Mouse (Mus musculus) Patski (cell line): ENCODE measurements at regions not wholly inside any gene's neighbourhood (a gene's known extent, or its start where the extent isn't known, plus 50 kb on each side); places are given as distances from the start of the nearest gene placed in this dataset.

Experiments used
- ATAC-seq: fragments of 100-300 bp; one replicate; pipeline ENCODE4 v1.8.0; 2021
- CTCF ChIA-PET: fragments of 350-600 bp; sonication (Branson Sonifier 250); formaldehyde crosslinking; loops from one replicate; lab custom pipeline; 2022; ENCODE audit warnings: inconsistent platforms; lab: Charles Lee
- POLR2A ChIA-PET: fragments of 350-600 bp; sonication (Branson Sonifier 250); formaldehyde crosslinking; loops from one replicate; lab custom pipeline; 2022; ENCODE audit warnings: antibody characterized with exemption, inconsistent platforms; lab: Charles Lee
- DNase-seq: peaks from one replicate; pipeline ENCODE4 v3.0.0-alpha.2; 2011; ENCODE audit warnings: low read depth, low spot score
- H3K27me3 ChIP-seq: fragments of 371-371 bp; one replicate; pipeline ENCODE4 v1.5.1; 2021
- CTCF ChIP-seq: fragments of 100-300 bp; IDR thresholded peaks from one replicate; pipeline ENCODE4 v1.5.1; 2021
- in situ Hi-C: fragments of 300-500 bp; cut with MboI; formaldehyde crosslinking; loops from 3 replicates; pipeline ENCODE4 v1.11.1; 2018; ENCODE audit warnings: low pct_unique_long_range_greater_than_20kb, mixed read lengths

DNA sequence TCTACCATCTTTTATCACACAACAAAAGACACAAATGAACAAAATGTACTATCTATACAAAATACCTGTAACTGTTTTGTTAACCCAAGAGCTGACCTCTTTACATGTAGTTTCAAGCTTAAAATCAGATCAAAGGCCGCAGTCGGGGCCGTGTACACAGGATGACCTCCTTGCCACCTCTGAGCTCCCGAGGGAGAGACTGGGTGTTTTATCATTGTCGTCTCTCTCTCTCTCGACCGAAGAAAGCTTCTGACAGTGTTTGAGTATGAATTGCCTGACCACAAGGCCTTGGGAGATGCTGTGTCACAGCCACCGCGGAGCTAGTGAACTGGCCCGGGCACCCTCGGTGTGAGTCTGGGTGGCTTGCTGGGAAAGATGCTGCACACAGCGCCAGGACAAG is 105.5 kb downstream of the Mbip start:
- CTCF ChIA-PET, result interaction anchor here (0.9 to 3.3 kb wide), 4 partner anchors 9 to 165 kb away, joined by 3 to 12 read pairs (median 4); no protein-coding TSS in a partner anchor
- POLR2A ChIA-PET, result no interaction called here
- peaks cover 3% of the 10 kb centered on the region for H3K27me3 ChIP-seq
- DNase-seq, result no peak
- no peak for TF ChIP-seq CTCF
- in situ Hi-C loops, result loop anchor here (5.0 to 25.0 kb wide), 3 partner anchors 162 to 305 kb away; no protein-coding TSS in a partner anchor
- ATAC-seq, result no peak

DNA sequence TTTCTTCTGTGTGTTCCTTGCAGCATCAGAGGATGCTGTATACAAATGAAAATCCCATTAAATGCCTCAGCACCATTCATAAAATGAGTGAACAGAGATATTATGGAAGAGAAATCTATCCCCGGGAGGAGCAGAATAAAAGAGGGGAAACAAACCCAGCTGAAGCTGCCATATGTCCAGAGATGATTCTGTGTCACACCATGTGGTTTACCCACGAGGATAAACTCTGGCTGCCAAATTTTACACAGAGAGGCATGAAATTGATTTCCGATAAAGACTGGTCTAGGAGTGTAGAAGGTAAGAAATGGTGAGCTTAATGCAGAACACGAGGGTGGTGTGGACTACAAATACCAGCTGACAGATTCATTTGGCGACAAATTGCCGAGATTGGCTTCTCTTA is 111.1 kb downstream of the Mbip start:
- in situ Hi-C loops, result loop anchor here (25.0 kb wide), 1 partner anchor 172 kb away; no protein-coding TSS in a partner anchor
- TF ChIP-seq CTCF, result no peak
- no peak for DNase-seq
- ChIA-PET CTCF (no interaction called here), POLR2A (no interaction called here)
- no peak for ATAC-seq
- H3K27me3 ChIP-seq, result peaks cover 9% of the 10 kb centered on the region

DNA sequence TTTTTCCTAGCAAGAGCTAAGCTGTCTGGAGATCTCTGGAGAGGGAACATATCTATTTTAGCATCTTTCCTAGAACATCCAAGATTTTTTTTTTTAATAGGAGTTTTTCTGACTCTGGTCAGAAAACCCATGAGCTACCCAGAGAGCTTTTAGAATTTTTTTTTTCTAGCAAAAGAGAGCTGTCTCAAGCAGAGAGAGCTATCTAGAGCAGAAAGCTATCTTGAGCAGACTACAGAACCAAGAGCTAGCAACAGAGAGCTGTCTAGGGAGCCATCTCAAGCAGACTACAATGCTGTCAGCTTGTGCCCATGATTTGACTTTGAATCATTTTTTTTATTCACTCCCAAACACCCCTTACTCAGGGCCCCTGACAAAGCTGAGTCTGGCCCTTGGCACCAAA is 112.5 kb downstream of the Mbip start:
- DNase-seq, result no peak
- H3K27me3 ChIP-seq, result peaks cover 9% of the 10 kb centered on the region

GRCm38 (mm10) chr12:56224142-56224895 is 121.4 kb downstream of the Mbip start:
- no peak for TF ChIP-seq CTCF
- no peaks in the 10 kb centered on the region for H3K27me3 ChIP-seq
- in situ Hi-C loops, result no loop called here
- ChIA-PET CTCF (no interaction called here), POLR2A (no interaction called here)
- ATAC-seq, result no peak
- no peak for DNase-seq

More for the DNA sequence above, 112.5 kb downstream of the Mbip start:
- POLR2A ChIA-PET, result no interaction called here
- CTCF ChIA-PET, result no interaction called here
- in situ Hi-C loops, result loop anchor here (25.0 kb wide), 1 partner anchor 171 kb away; no protein-coding TSS in a partner anchor
- ATAC-seq, result no peak
- TF ChIP-seq CTCF, result no peak

DNA sequence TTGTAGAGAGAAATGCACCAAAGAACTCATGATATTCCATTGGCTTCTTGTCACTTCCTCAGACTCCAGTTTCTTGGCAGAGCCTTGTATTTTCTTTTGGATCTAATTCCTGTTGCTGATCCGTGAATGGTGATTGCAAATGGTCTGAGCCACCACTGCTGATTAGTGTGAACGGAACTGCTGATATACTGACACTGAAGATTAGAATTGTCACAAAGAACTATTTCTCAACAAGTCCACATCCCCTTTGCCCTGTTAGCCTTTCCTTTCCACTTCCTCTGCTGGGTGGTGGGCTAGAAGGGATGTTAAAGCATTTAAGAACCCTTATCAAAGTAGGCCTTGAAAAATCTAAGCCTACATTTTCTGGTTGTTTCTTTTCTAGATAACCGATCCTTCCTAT is 152.2 kb downstream of the Mbip start:
- ATAC-seq (no peak), DNase-seq (no peak)
- no peaks in the 10 kb centered on the region for H3K27me3 ChIP-seq
- in situ Hi-C loops, result no loop called here
- CTCF ChIA-PET, result no interaction called here
- no peak for TF ChIP-seq CTCF
- POLR2A ChIA-PET, result no interaction called here

DNA sequence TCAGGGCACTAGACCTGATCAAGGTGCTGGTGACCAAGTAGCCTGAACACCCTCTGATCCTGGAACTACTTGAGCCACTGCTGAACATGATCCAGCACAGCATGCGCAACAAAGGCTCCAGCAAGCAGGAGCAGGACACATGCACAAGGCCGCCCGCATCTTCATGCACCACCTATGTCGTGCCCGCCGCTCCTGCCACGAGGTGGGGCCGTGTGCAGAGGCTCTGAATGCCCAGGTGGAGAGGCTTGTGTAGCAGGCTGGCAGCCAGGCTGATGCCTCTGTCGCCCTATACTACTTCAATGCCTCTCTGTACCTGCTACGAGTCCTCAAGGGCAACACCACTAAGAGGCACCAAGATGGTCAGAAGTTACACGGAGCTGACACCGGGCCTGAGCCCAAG is 156.1 kb downstream of the Mbip start:
- no peak for ATAC-seq
- CTCF ChIA-PET, result no interaction called here
- POLR2A ChIA-PET, result no interaction called here
- in situ Hi-C loops, result no loop called here
- no peaks in the 10 kb centered on the region for H3K27me3 ChIP-seq
- no peak for TF ChIP-seq CTCF
- DNase-seq, result no peak

GRCm38 (mm10) chr12:56160736-56161135 is 185.0 kb downstream of the Mbip start:
- H3K27me3 ChIP-seq, result no peaks in the 10 kb centered on the region
- DNase-seq (no peak), ATAC-seq (no peak)
- ChIA-PET CTCF (no interaction called here), POLR2A (no interaction called here)
- in situ Hi-C loops, result no loop called here
- TF ChIP-seq CTCF, result no peak

DNA sequence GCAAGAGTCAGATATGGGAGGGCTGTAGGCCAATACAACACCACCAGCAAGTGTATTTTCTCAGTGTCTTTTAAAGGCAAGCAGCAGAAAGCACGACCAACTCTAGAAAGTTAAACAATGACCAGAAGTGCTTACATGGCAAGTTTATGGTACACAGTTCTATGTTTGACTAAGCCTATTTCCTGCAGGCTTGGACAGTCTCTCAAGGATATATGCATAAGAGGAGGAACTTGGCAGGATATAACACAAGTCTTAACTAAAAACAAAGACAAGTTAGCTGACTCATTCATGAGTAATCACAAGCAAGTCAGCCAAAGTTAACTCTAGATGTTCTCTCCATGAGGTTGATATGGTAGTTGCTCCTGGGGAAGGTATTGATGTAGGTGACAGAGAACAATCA is 201.3 kb downstream of the Mbip start:
- peak; percentile 33 for DNase-seq
- CTCF ChIA-PET, result no interaction called here

DNA sequence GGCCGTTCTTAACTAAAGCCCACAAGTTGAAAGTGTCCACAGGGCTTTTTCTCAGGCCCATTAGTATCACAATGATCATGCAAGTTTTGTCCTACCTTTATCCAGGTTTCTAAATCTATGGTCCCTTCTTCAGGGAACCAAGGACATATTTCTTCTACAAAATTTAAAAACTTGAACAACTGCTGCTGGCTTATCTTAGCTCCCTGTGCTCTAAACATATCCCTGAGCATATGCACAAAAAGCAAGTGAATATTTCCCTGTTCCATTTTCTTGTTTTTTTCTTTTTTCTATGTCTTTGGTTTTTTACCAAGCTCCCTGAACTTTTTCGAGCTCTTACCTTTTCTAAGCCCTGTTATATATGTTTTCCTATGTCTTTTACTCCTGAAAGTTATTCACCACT is 201.9 kb downstream of the Mbip start:
- in situ Hi-C loops, result no loop called here
- no peaks in the 10 kb centered on the region for H3K27me3 ChIP-seq
- CTCF ChIA-PET, result no interaction called here
- POLR2A ChIA-PET, result no interaction called here
- ATAC-seq (no peak), DNase-seq (no peak)
- TF ChIP-seq CTCF, result no peak

More for the DNA sequence above, 201.3 kb downstream of the Mbip start:
- ATAC-seq, result peak; percentile 35
- POLR2A ChIA-PET, result no interaction called here
- no peak for TF ChIP-seq CTCF
- no peaks in the 10 kb centered on the region for H3K27me3 ChIP-seq
- in situ Hi-C loops, result no loop called here

DNA sequence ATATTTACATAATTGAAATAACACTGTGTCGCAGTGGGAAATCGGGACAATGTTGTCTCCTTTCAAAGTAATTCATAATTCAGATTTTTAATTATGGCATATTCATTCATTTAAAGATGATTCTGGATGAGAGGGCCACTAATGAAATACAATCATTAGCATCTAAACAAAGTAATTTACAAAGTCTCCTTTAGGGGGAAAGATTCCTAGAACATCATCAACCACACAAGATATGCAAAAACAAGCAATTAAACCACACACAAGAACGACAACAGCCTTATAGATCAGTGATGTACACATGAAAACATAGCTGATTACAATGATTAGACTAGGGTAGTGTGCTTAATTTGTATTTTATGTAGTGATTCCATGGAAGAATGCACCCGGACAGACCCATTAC is 231.2 kb downstream of the Mbip start:
- in situ Hi-C loops, result no loop called here
- CTCF ChIA-PET, result no interaction called here
- no peak for ATAC-seq
- TF ChIP-seq CTCF, result no peak
- DNase-seq, result no peak
- peaks cover 14% of the 10 kb centered on the region for H3K27me3 ChIP-seq
- POLR2A ChIA-PET, result no interaction called here

- H3K27me3 ChIP-seq, result no peaks in the 10 kb centered on the region
- in situ Hi-C loops, result no loop called here
- ChIA-PET POLR2A (no interaction called here), CTCF (no interaction called here)
- DNase-seq (no peak), ATAC-seq (no peak)
- TF ChIP-seq CTCF, result no peak
Observed at GRCm38 (mm10) chr12:56081406-56081805, 245.3 kb downstream of the Brms1l start.
